Comparison of ENCODE assay signal across 18 mouse cellular contexts in genomic region chr11:121038366-121039240, GRCm38 (mm10). TPM values are rescaled to one million over a fixed set of nuclear protein-coding genes. Genes with fewer than 3 reads are reported as not detected.
DNase-seq lines count a peak whose midpoint lies in the region; ATAC-seq lines count a peak whose summit lies in the region.
"Had no signal": no experiment of that assay in that cellular context is flagged by ENCODE, and none has a peak within 500 bp of the region (broad histone marks: within the 10 kb centered on the region; RNA-seq: fewer than 3 reads in every experiment).

No protein-coding gene starts in this region.

- DNase-seq in frontal cortex, postnatal 25 days (ENCODE audit: low spot score in 2 of 2) = no peak
- DNase-seq in thymus, postnatal 0 days (ENCODE audit: low spot score) = peak; percentile 58
- no peak for DNase-seq in thymus, adult 18-20 months
- DNase-seq in thymus, postnatal 25 days = peak; percentile 30
- no peak for DNase-seq in heart, postnatal 10 days
- DNase-seq in retina, postnatal 1 day = no peak
- DNase-seq: cerebellum, adult 11-12 months; embryo, embryonic 11 days; kidney, adult 9 months had no signal

- ATAC-seq in frontal cortex, adult (ENCODE audit: low TSS enrichment) = peak; percentile 87
- ATAC-seq in inflammation-experienced regulatory T-cells, adult 6 months = peak; percentile 67
- ATAC-seq: forebrain, embryonic 16.5 days; midbrain, embryonic 13.5 days had no signal

- intact Hi-C loops in heart, postnatal 10 days (cut with DNase I) = no loop called here

RNA-seq across cellular contexts. Expression of gene Cd7, which starts 0.6 kb away (rescaled TPM):
- polyA plus RNA-seq in thymus, postnatal 0 days (2015; fragmentation: Nextera tagmentation; extraction: Ambion mirVana) = 17.9 and 25.7 TPM in 2 replicates
- polyA plus RNA-seq in inflammation-experienced regulatory T-cells, adult 6 months (2017; shearing (Covaris generic)) = 100 to 1,000 TPM in 1 of 3 experiments, 10 to 100 TPM in 2; 51.7 to 149 (median 51.9) TPM
- total RNA-seq in heart, postnatal 10 days (2021) = under 1 TPM in 1 of 2 experiments, not detected in 1; 0.26 TPM
- total RNA-seq: gastrocnemius, postnatal 4 days; layer of hippocampus, adult 8-10 months had no signal
- polyA plus RNA-seq: forebrain, embryonic 16.5 days; hindbrain, embryonic 15.5 days; limb, embryonic 11.5 days had no signal

RNA-seq across cellular contexts. Expression of gene Sectm1b, which starts 24.8 kb away (rescaled TPM):
- polyA plus RNA-seq in thymus, postnatal 0 days (2015; fragmentation: Nextera tagmentation; extraction: Ambion mirVana) = 0.27 and 0.53 TPM in 2 replicates
- polyA plus RNA-seq in inflammation-experienced regulatory T-cells, adult 6 months (2017; shearing (Covaris generic)) = not detected
- not detected for total RNA-seq in heart, postnatal 10 days (2021)
- total RNA-seq: ES-E14; gastrocnemius, postnatal 4 days; layer of hippocampus, adult 8-10 months had no signal
- polyA plus RNA-seq: forebrain, embryonic 16.5 days; hindbrain, embryonic 15.5 days; limb, embryonic 11.5 days; midbrain, embryonic 13.5 days had no signal

RNA-seq across cellular contexts. Expression of gene Sectm1a, which starts 42.4 kb away (rescaled TPM):
- polyA plus RNA-seq in thymus, postnatal 0 days (2015; fragmentation: Nextera tagmentation; extraction: Ambion mirVana) = 2.5 and 4.1 TPM in 2 replicates
- polyA plus RNA-seq in inflammation-experienced regulatory T-cells, adult 6 months (2017; shearing (Covaris generic)) = not detected
- not detected for total RNA-seq in heart, postnatal 10 days (2021)
- total RNA-seq: ES-E14; gastrocnemius, postnatal 4 days; layer of hippocampus, adult 8-10 months had no signal
- polyA plus RNA-seq: forebrain, embryonic 16.5 days; limb, embryonic 11.5 days; midbrain, embryonic 13.5 days had no signal

RNA-seq across cellular contexts. Expression of gene Csnk1d, which starts 47.5 kb away (rescaled TPM):
- polyA plus RNA-seq in thymus, postnatal 0 days (2015; fragmentation: Nextera tagmentation; extraction: Ambion mirVana) = 77.6 and 85.8 TPM in 2 replicates
- 10 to 100 TPM; 56.0 to 64.3 (median 61.4) TPM for polyA plus RNA-seq in inflammation-experienced regulatory T-cells, adult 6 months (2017; shearing (Covaris generic))
- 10 to 100 TPM; 86.0 to 89.5 TPM for total RNA-seq in heart, postnatal 10 days (2021)

Comparison
In these comparisons a context has a peak if more than half of its experiments do, and no peak if none do; other contexts are left out.
1. DNase-seq: peak in thymus, postnatal 0 days (single experiment) and thymus, postnatal 25 days (single experiment); none in frontal cortex, postnatal 25 days (0 of 2), thymus, adult 18-20 months (0 of 2), heart, postnatal 10 days (0 of 2) and retina, postnatal 1 day (single experiment).